9 mouse cellular contexts compared by ENCODE assay signal in genomic region chr17:86293247-86293744, GRCm38 (mm10).
A peak's percentile ranks its signal among the peaks of the same experiment; 100 is the strongest.
DNase-seq lines count a peak whose midpoint lies in the region; ATAC-seq lines count a peak whose summit lies in the region.
"Had no signal": no experiment of that assay in that cellular context is flagged by ENCODE, and none has a peak within 500 bp of the region (broad histone marks: within the 10 kb centered on the region; RNA-seq: fewer than 3 reads in every experiment).

No protein-coding gene starts in this region.

- no peak overlapping the region for H3K4me2 ChIP-seq in midbrain, embryonic 16.5 days (ENCODE audit: low read length)
- no peak overlapping the region for H3K4me2 ChIP-seq in forebrain, embryonic 16.5 days (ENCODE audit: low read length)
- H3K4me2 ChIP-seq in hindbrain, embryonic 16.5 days (ENCODE audit: low read length): no peak overlapping the region
- peak overlapping the region; percentile 39 for H3K4me2 ChIP-seq in liver, embryonic 13.5 days
- H3K4me2 ChIP-seq: stomach, embryonic 15.5 days had no signal

- no peak overlapping the region for H3K9ac ChIP-seq in midbrain, embryonic 16.5 days (ENCODE audit: low read depth, low read length)
- no peak overlapping the region for H3K9ac ChIP-seq in forebrain, embryonic 16.5 days (replicated peaks; ENCODE audit: low read depth, low read length)
- H3K9ac ChIP-seq in hindbrain, embryonic 16.5 days (ENCODE audit: low read depth, low read length): no peak overlapping the region
- H3K9ac ChIP-seq in liver, embryonic 13.5 days: no peak overlapping the region
- H3K9ac ChIP-seq: stomach, embryonic 15.5 days had no signal

- H3K9me3 ChIP-seq in midbrain, embryonic 10.5 days (replicated peaks): no peaks in the 10 kb centered on the region
- H3K9me3 ChIP-seq in midbrain, embryonic 16.5 days (replicated peaks; ENCODE audit: control insufficient read depth, low read length, poor library complexity, severe bottlenecking): no peaks in the 10 kb centered on the region
- no peaks in the 10 kb centered on the region for H3K9me3 ChIP-seq in forebrain, embryonic 16.5 days (ENCODE audit: control insufficient read depth, low read length)
- no peaks in the 10 kb centered on the region for H3K9me3 ChIP-seq in hindbrain, embryonic 16.5 days (ENCODE audit: control insufficient read depth, low read length)
- H3K9me3 ChIP-seq in liver, embryonic 13.5 days (replicated peaks): no peaks in the 10 kb centered on the region
- H3K9me3 ChIP-seq: stomach, embryonic 15.5 days had no signal

- no peaks in the 10 kb centered on the region for H3K27me3 ChIP-seq in midbrain, embryonic 10.5 days (ENCODE audit: low read depth, poor library complexity, severe bottlenecking)
- no peaks in the 10 kb centered on the region for H3K27me3 ChIP-seq in midbrain, embryonic 16.5 days (ENCODE audit: control insufficient read depth, insufficient read depth, low read depth, low read length)
- H3K27me3 ChIP-seq in forebrain, embryonic 16.5 days (replicated peaks; ENCODE audit: control insufficient read depth, insufficient read depth, low read length): no peaks in the 10 kb centered on the region
- no peaks in the 10 kb centered on the region for H3K27me3 ChIP-seq in hindbrain, embryonic 16.5 days (replicated peaks; ENCODE audit: control insufficient read depth, insufficient read depth, low read length)
- no peaks in the 10 kb centered on the region for H3K27me3 ChIP-seq in liver, embryonic 13.5 days
- H3K27me3 ChIP-seq: stomach, embryonic 15.5 days had no signal

- peak; percentile 41 for DNase-seq in midbrain, embryonic 10.5 days (ENCODE audit: low spot score)
- peak; percentile 55 for DNase-seq in liver, embryonic 13.5 days
- DNase-seq in ovary, postnatal 36 days (ENCODE audit: low spot score): peak; percentile 52

- no peak overlapping the region for H3K27ac ChIP-seq in midbrain, embryonic 10.5 days (replicated peaks)
- H3K27ac ChIP-seq in midbrain, embryonic 16.5 days (ENCODE audit: low read length): no peak overlapping the region
- peak overlapping the region; percentile 44 for H3K27ac ChIP-seq in brown adipose tissue, adult 24 weeks (replicated peaks; ENCODE audit: low read depth, low read length)
- H3K27ac ChIP-seq in forebrain, embryonic 16.5 days (ENCODE audit: low read length): no peak overlapping the region
- H3K27ac ChIP-seq in hindbrain, embryonic 16.5 days (ENCODE audit: low read depth, low read length): no peak overlapping the region
- no peak overlapping the region for H3K27ac ChIP-seq in liver, embryonic 13.5 days
- H3K27ac ChIP-seq: stomach, embryonic 15.5 days had no signal

- 0 out of 2 replicates have a peak overlapping the region, but pooled peaks have one; percentile 14 for H3K4me3 ChIP-seq in midbrain, embryonic 10.5 days
- H3K4me3 ChIP-seq in midbrain, embryonic 16.5 days (ENCODE audit: low read depth, low read length): no peak overlapping the region
- peak overlapping the region; percentile 45 for H3K4me3 ChIP-seq in brown adipose tissue, adult 24 weeks (ENCODE audit: insufficient read depth, low read depth, low read length)
- H3K4me3 ChIP-seq in forebrain, embryonic 16.5 days (replicated peaks; ENCODE audit: low read length): no peak overlapping the region
- H3K4me3 ChIP-seq in hindbrain, embryonic 16.5 days (ENCODE audit: low read length): no peak overlapping the region
- H3K4me3 ChIP-seq in liver, embryonic 13.5 days (replicated peaks): peak overlapping the region; percentile 38
- H3K4me3 ChIP-seq: stomach, embryonic 15.5 days had no signal

- WGBS in midbrain, embryonic 10.5 days: 53% methylated on average over 10 of the region's 10 CpGs
- WGBS in midbrain, embryonic 16.5 days: 46% methylated on average over 8 of the region's 10 CpGs
- 46% methylated on average over 9 of the region's 10 CpGs for WGBS in forebrain, embryonic 16.5 days
- 48% methylated on average over 10 of the region's 10 CpGs for WGBS in hindbrain, embryonic 16.5 days
- WGBS in liver, embryonic 13.5 days (ENCODE audit: insufficient replicate concordance): 13% methylated on average over 10 of the region's 10 CpGs

- H3K36me3 ChIP-seq in midbrain, embryonic 10.5 days: no peaks in the 10 kb centered on the region
- no peaks in the 10 kb centered on the region for H3K36me3 ChIP-seq in midbrain, embryonic 16.5 days (ENCODE audit: control insufficient read depth, insufficient read depth, low read length)
- H3K36me3 ChIP-seq in forebrain, embryonic 16.5 days (ENCODE audit: control insufficient read depth, insufficient read depth): no peaks in the 10 kb centered on the region
- no peaks in the 10 kb centered on the region for H3K36me3 ChIP-seq in hindbrain, embryonic 16.5 days (ENCODE audit: control insufficient read depth, insufficient read depth, low read length)
- H3K36me3 ChIP-seq in liver, embryonic 13.5 days: no peaks in the 10 kb centered on the region
- H3K36me3 ChIP-seq: stomach, embryonic 15.5 days had no signal

- H3K4me1 ChIP-seq in midbrain, embryonic 10.5 days: peaks cover 17% of the 10 kb centered on the region
- peaks cover 4% of the 10 kb centered on the region; the same call in 1 of the 2 replicates for H3K4me1 ChIP-seq in midbrain, embryonic 16.5 days (ENCODE audit: control insufficient read depth, insufficient read depth, low read length)
- H3K4me1 ChIP-seq in brown adipose tissue, adult 24 weeks (ENCODE audit: control insufficient read depth, insufficient read depth, insufficient read length, low read length): peaks cover 9% of the 10 kb centered on the region
- peaks cover 6% of the 10 kb centered on the region; the same call in 1 of the 2 replicates for H3K4me1 ChIP-seq in forebrain, embryonic 16.5 days (replicated peaks; ENCODE audit: control insufficient read depth, insufficient read depth, low read length)
- 0 out of 2 replicates have a peak, but pooled peaks cover 2% of the 10 kb centered on the region for H3K4me1 ChIP-seq in hindbrain, embryonic 16.5 days (ENCODE audit: control insufficient read depth, insufficient read depth, low read depth, low read length)
- H3K4me1 ChIP-seq in liver, embryonic 13.5 days (replicated peaks): peaks cover 14% of the 10 kb centered on the region

- ATAC-seq in midbrain, embryonic 16.5 days: no peak
- ATAC-seq in forebrain, embryonic 16.5 days: 0 out of 2 replicates have a peak, but pooled peaks have one; percentile 26
- 0 out of 2 replicates have a peak, but pooled peaks have one; percentile 25 for ATAC-seq in hindbrain, embryonic 16.5 days
- peak; percentile 61 for ATAC-seq in liver, embryonic 13.5 days (ENCODE audit: low read depth)
- ATAC-seq in erythroid progenitor cell, adult 5-6 weeks (replicated peaks; ENCODE audit: low FRiP score, poor library complexity, severe bottlenecking): no peak

Comparison
In these comparisons a context has a peak if more than half of its experiments do, and no peak if none do; other contexts are left out.
1. H3K4me3 ChIP-seq: peak in midbrain, embryonic 10.5 days (single experiment), brown adipose tissue, adult 24 weeks (single experiment) and liver, embryonic 13.5 days (single experiment); none in midbrain, embryonic 16.5 days (single experiment), forebrain, embryonic 16.5 days (single experiment) and hindbrain, embryonic 16.5 days (single experiment).
2. ATAC-seq: peak in forebrain, embryonic 16.5 days (single experiment), hindbrain, embryonic 16.5 days (single experiment) and liver, embryonic 13.5 days (single experiment); none in midbrain, embryonic 16.5 days (single experiment) and erythroid progenitor cell, adult 5-6 weeks (single experiment).
3. Peak in every context shown above with its lines, with median percentiles within 50 percentile points of each other: DNase-seq.